Mouse (Mus musculus): ENCODE measurements around the gene Setd1b. TPM values are rescaled to one million over a fixed set of nuclear protein-coding genes. Genes with fewer than 3 reads are reported as not detected.

Setd1b gene
- polyA plus RNA-seq, 1 experiment from 2014 or later = 8.0 TPM

DNA sequence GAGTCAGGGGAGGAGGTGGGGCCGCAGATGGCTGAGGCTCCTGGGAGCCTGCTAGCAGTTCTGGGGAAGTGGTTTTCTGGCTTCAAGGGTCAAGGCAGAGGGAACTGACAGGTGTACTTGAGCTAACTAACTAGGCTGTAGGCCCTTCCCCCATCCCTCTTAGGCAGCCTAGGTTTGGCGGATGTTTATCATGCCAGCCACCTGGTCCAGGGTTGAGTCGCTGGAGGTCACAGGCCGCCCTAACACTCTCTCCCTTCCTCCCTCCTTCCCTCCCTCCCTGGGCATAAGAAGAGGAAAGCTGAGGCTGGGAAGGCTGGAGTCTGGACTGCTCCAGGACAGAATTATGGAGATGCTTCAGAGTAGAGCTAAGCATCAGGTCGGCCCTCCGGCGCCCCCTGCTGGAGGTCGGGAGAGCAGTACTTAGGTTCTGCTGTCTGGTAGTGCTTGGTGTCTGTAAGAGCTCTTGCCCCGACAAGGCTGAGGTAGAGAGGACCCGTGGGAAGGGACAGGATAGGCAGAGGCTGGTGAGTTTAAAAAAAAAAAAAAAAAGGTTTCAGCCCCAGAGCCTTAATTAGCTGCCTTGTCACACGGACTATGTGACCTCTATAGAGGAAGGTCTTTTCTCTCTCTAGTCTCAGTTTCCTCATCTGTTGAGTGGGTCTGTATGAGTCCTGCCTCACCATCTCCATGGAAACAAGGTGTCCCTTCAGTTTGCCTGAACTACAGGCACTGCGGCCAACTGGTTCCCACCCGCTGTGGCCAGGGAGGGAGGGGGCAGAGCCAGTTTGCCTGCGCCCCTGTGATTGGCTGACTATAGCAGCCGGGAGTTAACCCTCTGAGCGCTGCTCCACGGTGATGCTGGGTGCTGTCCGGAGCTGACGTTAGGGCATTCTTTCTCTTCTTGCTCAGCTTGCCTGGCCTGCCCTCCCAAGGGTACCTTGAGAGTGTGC is 7.7 kb downstream of the Setd1b start:
- 4% methylated on average over 19 of the region's 19 CpGs for WGBS (ENCODE audit: insufficient replicate concordance)
- Histone ChIP-seq H3K9ac (ENCODE audit: low read depth, low read length) (0 out of 2 replicates have a peak overlapping the region, but pooled peaks have one; percentile 43), H3K4me1 (ENCODE audit: control insufficient read depth, insufficient read depth, low read length) (peaks cover 47% of the 10 kb centered on the region), H3K36me3 (ENCODE audit: control insufficient read depth, insufficient read depth, low read length) (peaks cover 51% of the 10 kb centered on the region), H3K27me3 (ENCODE audit: control insufficient read depth, insufficient read depth, low read length) (no peaks in the 10 kb centered on the region), H3K9me3 (replicated peaks; ENCODE audit: control insufficient read depth, low read length) (no peaks in the 10 kb centered on the region), H3K27ac (ENCODE audit: low read depth, low read length) (0 out of 2 replicates have a peak overlapping the region, but pooled peaks have one; percentile 3), H3K4me2 (peak overlapping the region; percentile 53), H3K4me3 (ENCODE audit: low read depth, low read length) (peak overlapping the region; percentile 21)
- ATAC-seq (replicated peaks; ENCODE audit: insufficient number of reproducible peaks, low FRiP score, low TSS enrichment) = peak; percentile 63

GRCm38 (mm10) chr5:123150641-123151040 is 8.6 kb downstream of the Setd1b start:
- no peak for ATAC-seq (replicated peaks; ENCODE audit: insufficient number of reproducible peaks, low FRiP score, low TSS enrichment)
- Histone ChIP-seq H3K4me1 (ENCODE audit: control insufficient read depth, insufficient read depth, low read length) (peaks cover 38% of the 10 kb centered on the region), H3K4me3 (ENCODE audit: low read depth, low read length) (0 out of 2 replicates have a peak overlapping the region, but pooled peaks have one; percentile 21), H3K27me3 (ENCODE audit: control insufficient read depth, insufficient read depth, low read length) (no peaks in the 10 kb centered on the region), H3K9me3 (replicated peaks; ENCODE audit: control insufficient read depth, low read length) (no peaks in the 10 kb centered on the region), H3K27ac (ENCODE audit: low read depth, low read length) (0 out of 2 replicates have a peak overlapping the region, but pooled peaks have one; percentile 22), H3K4me2 (peak overlapping the region; percentile 53), H3K36me3 (ENCODE audit: control insufficient read depth, insufficient read depth, low read length) (peaks cover 52% of the 10 kb centered on the region), H3K9ac (ENCODE audit: low read depth, low read length) (no peak overlapping the region)
- WGBS (ENCODE audit: insufficient replicate concordance) = 49% methylated on average over 7 of the region's 7 CpGs

DNA sequence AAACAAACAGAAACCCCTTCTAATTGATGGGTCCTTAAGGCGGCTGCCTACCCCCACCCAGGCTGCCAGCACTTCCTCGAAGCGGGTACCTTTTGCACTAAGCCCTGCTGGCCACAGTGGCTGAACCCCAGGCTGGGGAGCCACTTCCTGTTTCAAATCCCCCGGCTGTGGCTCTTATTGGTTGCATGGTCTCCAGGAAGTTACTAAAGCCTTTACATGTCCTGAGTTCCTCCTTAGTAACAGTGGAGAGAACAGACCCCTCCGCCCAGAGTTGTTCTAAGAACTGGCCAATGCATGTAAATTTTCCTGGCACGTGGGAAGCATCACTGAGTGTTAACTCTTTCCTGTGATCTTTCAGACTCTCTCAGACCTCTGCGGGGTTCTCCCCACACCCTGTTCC is 9.1 kb downstream of the Setd1b start:
- ATAC-seq (replicated peaks; ENCODE audit: insufficient number of reproducible peaks, low FRiP score, low TSS enrichment) = no peak
- Histone ChIP-seq H3K4me2 (peak overlapping the region; percentile 53), H3K9me3 (replicated peaks; ENCODE audit: control insufficient read depth, low read length) (no peaks in the 10 kb centered on the region), H3K4me3 (ENCODE audit: low read depth, low read length) (no peak overlapping the region), H3K36me3 (ENCODE audit: control insufficient read depth, insufficient read depth, low read length) (peaks cover 53% of the 10 kb centered on the region), H3K27me3 (ENCODE audit: control insufficient read depth, insufficient read depth, low read length) (no peaks in the 10 kb centered on the region), H3K9ac (ENCODE audit: low read depth, low read length) (no peak overlapping the region), H3K4me1 (ENCODE audit: control insufficient read depth, insufficient read depth, low read length) (peaks cover 34% of the 10 kb centered on the region), H3K27ac (ENCODE audit: low read depth, low read length) (0 out of 2 replicates have a peak overlapping the region, but pooled peaks have one; percentile 22)
- 37% methylated on average over 7 of the region's 7 CpGs for WGBS (ENCODE audit: insufficient replicate concordance)

- 93% methylated on average over 19 of the region's 19 CpGs for WGBS (ENCODE audit: insufficient replicate concordance)
These were observed 9.8 kb downstream of the Setd1b start for GRCm38 (mm10) chr5:123151707-123152362.

GRCm38 (mm10) chr5:123152901-123153300 is 10.9 kb downstream of the Setd1b start:
- no peak for ATAC-seq (replicated peaks; ENCODE audit: insufficient number of reproducible peaks, low FRiP score, low TSS enrichment)
- Histone ChIP-seq H3K9ac (ENCODE audit: low read depth, low read length) (no peak overlapping the region), H3K4me2 (no peak overlapping the region), H3K36me3 (ENCODE audit: control insufficient read depth, insufficient read depth, low read length) (peaks cover 51% of the 10 kb centered on the region), H3K27ac (ENCODE audit: low read depth, low read length) (no peak overlapping the region), H3K9me3 (replicated peaks; ENCODE audit: control insufficient read depth, low read length) (no peaks in the 10 kb centered on the region), H3K27me3 (ENCODE audit: control insufficient read depth, insufficient read depth, low read length) (no peaks in the 10 kb centered on the region), H3K4me1 (ENCODE audit: control insufficient read depth, insufficient read depth, low read length) (peaks cover 33% of the 10 kb centered on the region), H3K4me3 (ENCODE audit: low read depth, low read length) (no peak overlapping the region)
- WGBS (ENCODE audit: insufficient replicate concordance) = 83% methylated on average over 1 of the region's 1 CpGs

More at GRCm38 (mm10) chr5:123151707-123152362, 9.8 kb downstream of the Setd1b start:
- Histone ChIP-seq H3K27ac (ENCODE audit: low read depth, low read length) (no peak overlapping the region), H3K4me3 (ENCODE audit: low read depth, low read length) (no peak overlapping the region), H3K9me3 (replicated peaks; ENCODE audit: control insufficient read depth, low read length) (no peaks in the 10 kb centered on the region), H3K36me3 (ENCODE audit: control insufficient read depth, insufficient read depth, low read length) (peaks cover 47% of the 10 kb centered on the region), H3K27me3 (ENCODE audit: control insufficient read depth, insufficient read depth, low read length) (no peaks in the 10 kb centered on the region), H3K9ac (ENCODE audit: low read depth, low read length) (no peak overlapping the region), H3K4me1 (ENCODE audit: control insufficient read depth, insufficient read depth, low read length) (peaks cover 33% of the 10 kb centered on the region), H3K4me2 (no peak overlapping the region)
- ATAC-seq (replicated peaks; ENCODE audit: insufficient number of reproducible peaks, low FRiP score, low TSS enrichment) = no peak

DNA sequence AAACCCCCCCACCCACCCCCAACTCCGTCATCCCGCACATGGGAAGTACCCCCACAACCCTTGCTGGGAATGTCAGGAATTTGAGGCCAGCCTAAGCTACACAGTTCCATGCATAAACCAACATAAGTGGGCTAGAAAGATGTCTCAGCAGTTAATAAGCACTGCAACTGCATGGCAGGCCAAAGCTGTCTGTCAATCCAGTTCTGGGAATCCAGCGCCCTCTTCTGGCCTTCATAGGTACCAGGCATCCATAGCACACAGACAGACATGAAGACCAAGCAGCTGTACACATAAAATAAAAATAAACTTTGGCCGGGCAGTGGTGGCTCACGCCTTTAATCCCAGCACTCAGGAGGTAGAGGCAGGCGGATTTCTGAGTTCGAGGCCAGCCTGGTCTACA is 13.4 kb downstream of the Setd1b start:
- Histone ChIP-seq H3K27me3 (ENCODE audit: control insufficient read depth, insufficient read depth, low read length) (no peaks in the 10 kb centered on the region), H3K4me2 (no peak overlapping the region), H3K27ac (ENCODE audit: low read depth, low read length) (no peak overlapping the region), H3K36me3 (ENCODE audit: control insufficient read depth, insufficient read depth, low read length) (peaks cover 61% of the 10 kb centered on the region), H3K9me3 (replicated peaks; ENCODE audit: control insufficient read depth, low read length) (no peaks in the 10 kb centered on the region), H3K4me1 (ENCODE audit: control insufficient read depth, insufficient read depth, low read length) (peaks cover 11% of the 10 kb centered on the region), H3K4me3 (ENCODE audit: low read depth, low read length) (no peak overlapping the region), H3K9ac (ENCODE audit: low read depth, low read length) (no peak overlapping the region)
- no peak for ATAC-seq (replicated peaks; ENCODE audit: insufficient number of reproducible peaks, low FRiP score, low TSS enrichment)
- 50% methylated on average over 7 of the region's 7 CpGs for WGBS (ENCODE audit: insufficient replicate concordance)

- Histone ChIP-seq H3K4me3 (ENCODE audit: low read depth, low read length) (no peak overlapping the region), H3K4me1 (ENCODE audit: control insufficient read depth, insufficient read depth, low read length) (no peaks in the 10 kb centered on the region), H3K27ac (ENCODE audit: low read depth, low read length) (no peak overlapping the region), H3K27me3 (ENCODE audit: control insufficient read depth, insufficient read depth, low read length) (no peaks in the 10 kb centered on the region), H3K9me3 (replicated peaks; ENCODE audit: control insufficient read depth, low read length) (no peaks in the 10 kb centered on the region), H3K4me2 (no peak overlapping the region), H3K9ac (ENCODE audit: low read depth, low read length) (no peak overlapping the region), H3K36me3 (ENCODE audit: control insufficient read depth, insufficient read depth, low read length) (peaks cover 69% of the 10 kb centered on the region)
- no peak for ATAC-seq (replicated peaks; ENCODE audit: insufficient number of reproducible peaks, low FRiP score, low TSS enrichment)
- 87% methylated on average over 12 of the region's 12 CpGs for WGBS (ENCODE audit: insufficient replicate concordance)
These were observed 14.8 kb downstream of the Setd1b start for GRCm38 (mm10) chr5:123156763-123157162.

GRCm38 (mm10) chr5:123157972-123158371 is 16.0 kb downstream of the Setd1b start:
- H3K4me3 ChIP-seq (ENCODE audit: low read depth, low read length) = no peak overlapping the region
- H3K9me3 ChIP-seq (replicated peaks; ENCODE audit: control insufficient read depth, low read length) = no peaks in the 10 kb centered on the region
- H3K4me2 ChIP-seq = no peak overlapping the region
- no peaks in the 10 kb centered on the region for H3K4me1 ChIP-seq (ENCODE audit: control insufficient read depth, insufficient read depth, low read length)
- WGBS (ENCODE audit: insufficient replicate concordance) = 72% methylated on average over 4 of the region's 4 CpGs
- peaks cover 62% of the 10 kb centered on the region for H3K36me3 ChIP-seq (ENCODE audit: control insufficient read depth, insufficient read depth, low read length)
- no peak overlapping the region for H3K9ac ChIP-seq (ENCODE audit: low read depth, low read length)
- ATAC-seq (replicated peaks; ENCODE audit: insufficient number of reproducible peaks, low FRiP score, low TSS enrichment) = no peak
- no peaks in the 10 kb centered on the region for H3K27me3 ChIP-seq (ENCODE audit: control insufficient read depth, insufficient read depth, low read length)
- H3K27ac ChIP-seq (ENCODE audit: low read depth, low read length) = no peak overlapping the region

Measured in heart, embryonic 11.5 days (tissue).